Mouse (Mus musculus): ENCODE measurements at regions not wholly inside any gene's neighbourhood (a gene's known extent, or its start where the extent isn't known, plus 50 kb on each side); places are given as distances from the start of the nearest gene placed in this dataset.

DNA sequence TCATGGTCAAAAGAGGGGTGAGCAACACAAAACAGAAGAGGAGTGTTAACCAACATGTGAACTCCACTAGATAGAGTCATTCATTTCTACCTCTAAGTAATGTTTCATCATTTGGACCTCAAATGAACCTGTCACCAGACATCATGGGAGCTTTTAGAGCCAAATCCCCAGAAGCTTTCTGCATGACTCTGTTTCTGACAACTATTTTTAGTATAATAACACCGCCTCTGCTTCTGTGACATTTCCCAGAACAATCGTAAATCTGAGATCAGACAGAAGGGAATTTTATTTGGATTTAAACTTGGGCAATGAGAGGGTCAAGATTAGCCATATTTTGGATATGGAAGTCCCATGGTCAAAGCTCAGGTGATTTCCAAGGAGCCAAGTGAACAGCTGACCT lies 61.4 kb upstream of the Thbs1 start:
- no peak for DNase-seq

DNA sequence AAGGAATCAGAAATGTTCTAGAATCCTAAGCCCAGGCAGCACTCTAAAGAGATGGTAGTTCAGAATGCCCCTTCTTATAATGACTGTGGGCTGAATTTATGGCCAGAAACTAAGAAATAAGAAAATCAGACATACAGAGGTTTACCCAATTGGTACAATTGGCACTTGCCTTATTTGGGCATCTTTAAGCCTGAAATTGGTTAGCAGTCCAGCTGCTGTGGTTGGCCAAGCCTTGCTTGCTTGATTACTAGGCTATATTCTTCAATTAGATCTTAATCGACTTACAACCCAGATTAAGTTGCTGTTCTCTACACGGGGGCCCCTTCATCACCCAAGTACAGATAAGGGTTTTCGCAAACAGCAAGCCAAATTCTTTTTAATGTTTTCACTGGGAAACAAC lies 60.1 kb upstream of the Thbs1 start:
- no peak for DNase-seq

DNA sequence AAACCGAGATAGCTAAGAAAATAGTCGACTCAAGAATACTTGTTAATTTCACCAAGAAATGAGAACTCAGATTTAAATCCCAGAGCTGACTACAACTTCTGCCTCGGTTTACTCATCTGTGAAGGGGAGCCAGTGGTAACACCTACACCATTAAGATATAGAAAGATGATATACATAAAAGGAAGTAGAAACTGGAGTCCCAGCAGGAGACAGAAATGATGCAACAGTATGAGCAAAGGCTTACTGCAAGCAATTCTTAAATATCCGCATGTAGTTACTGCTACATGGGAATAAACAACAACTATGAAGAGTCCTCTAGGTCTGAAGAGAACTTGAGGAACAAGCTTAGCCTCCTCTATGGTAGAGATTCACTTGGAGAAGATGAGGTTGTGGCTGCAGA lies 58.2 kb upstream of the Thbs1 start:
- DNase-seq = no peak

DNA sequence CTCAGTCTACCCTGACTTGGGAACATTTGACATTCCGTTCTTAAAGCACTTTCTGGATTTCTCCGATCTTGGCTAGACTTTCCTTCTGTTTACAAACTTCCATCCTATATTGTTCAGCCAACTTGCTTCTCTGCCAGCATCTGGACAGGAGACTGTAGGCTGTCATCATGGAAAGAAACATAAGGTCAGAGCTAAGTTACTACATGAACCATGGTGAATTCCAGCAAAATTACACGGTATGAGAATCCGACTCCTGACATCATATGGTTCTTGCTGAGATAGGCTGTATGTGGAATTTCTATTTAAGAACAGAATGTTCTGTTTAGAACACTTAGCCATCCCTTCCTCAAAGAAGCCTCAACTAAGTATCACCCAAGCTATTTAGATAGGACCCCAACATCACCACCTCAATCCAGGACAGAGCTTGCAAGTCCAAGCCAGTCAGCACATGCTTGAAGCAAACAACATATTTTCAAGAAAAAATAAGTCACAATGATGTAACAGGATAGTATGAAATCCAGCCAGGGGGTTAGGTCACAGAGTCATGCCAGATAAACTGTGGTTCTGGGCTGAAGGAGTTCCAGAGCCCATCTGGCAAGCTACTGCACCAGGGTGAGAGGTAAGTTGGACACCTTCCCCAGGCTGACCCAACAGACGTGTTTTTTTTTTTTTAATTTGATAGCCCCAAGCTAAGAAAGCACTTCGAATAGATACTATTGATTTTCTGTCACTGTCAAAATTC lies 52.9 kb upstream of the Thbs1 start:
- no peak for DNase-seq

DNA sequence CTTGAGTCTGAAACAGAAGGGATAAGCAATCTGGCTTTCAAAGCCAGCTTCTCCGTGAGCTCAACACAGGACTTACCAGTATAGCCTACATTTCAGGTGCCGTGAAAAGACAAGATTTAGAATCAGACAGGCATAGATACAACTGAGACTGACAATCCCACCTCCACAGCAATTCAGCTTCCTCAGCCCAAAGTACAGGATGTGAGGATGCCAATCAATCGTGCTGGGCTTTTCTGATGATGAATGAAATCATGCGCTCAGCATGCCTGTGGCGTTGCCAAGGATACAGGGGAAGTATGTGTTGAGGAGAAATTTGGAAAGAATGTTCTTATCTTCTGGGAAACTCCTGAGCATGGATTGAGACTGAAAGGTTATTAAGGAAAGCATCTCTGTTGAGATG lies 50.4 kb upstream of the Thbs1 start:
- DNase-seq = no peak

Data from cerebellum, adult 18-20 months (tissue).